Mouse (Mus musculus) skeletal muscle tissue, postnatal 0 days (tissue): ENCODE results near the gene Ccdc152. TPM values are rescaled to one million over a fixed set of nuclear protein-coding genes. Genes with fewer than 3 reads are reported as not detected.

Source experiments
- polyA plus RNA-seq: library from polyadenylated mRNA; unstranded; fragments of >200 nt; fragmentation: Nextera tagmentation; extraction: Ambion mirVana; gene quantifications from 2 replicates; pipeline ENCODE4 v1.2.1, GENCODE M21; 2015

Gene Ccdc152
- 0.21 and 0.50 TPM in 2 replicates for polyA plus RNA-seq

DNA sequence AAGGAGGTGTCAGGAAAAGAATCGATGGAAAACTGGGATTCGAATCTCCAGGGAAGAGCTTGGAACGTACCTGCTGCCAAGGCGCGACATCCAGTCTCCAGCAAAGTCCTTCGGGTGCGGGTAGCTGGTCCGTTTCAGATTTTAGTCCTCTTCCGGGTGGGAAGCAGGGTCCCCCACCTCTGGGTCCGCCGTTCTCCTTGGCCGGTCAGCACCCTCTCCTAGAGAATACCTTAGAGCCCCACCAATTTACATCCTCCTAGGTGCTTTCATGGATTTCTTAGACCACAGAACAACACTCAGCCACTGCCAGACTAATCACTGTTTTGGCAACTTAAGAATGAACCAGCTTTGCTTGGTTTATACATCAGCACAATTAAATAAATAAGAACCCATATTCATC lies at the start of gene Ccdc152:
Gene Ccdc152 (minus strand): TSS at position 101 of the 400 bp plus-strand sequence.

GRCm38 (mm10) chr15:3268247-3268646 lies 35.1 kb downstream of the Ccdc152 start, which contains the start of gene Selenop:
Gene Selenop (plus strand): TSS chr15:3268547.

Other genes starting within 250 kb of the Ccdc152 start
- gene Selenop, start 35.0 kb downstream of the Ccdc152 start, polyA plus RNA-seq, result 186 and 221 TPM in 2 replicates